Mouse (Mus musculus): Measurements from ENCODE around the gene Lair1.
"Not testable (repeated sequence)": the region's sequence is repeated elsewhere in the genome, so short reads cannot be mapped to it uniquely, and the experiment has no call there.

- not testable (repeated sequence) for TF ChIP-seq CTCF (conservative IDR thresholded peaks at IDR 0.05; ENCODE audit: low read length); NANOG (IDR thresholded peaks at IDR 0.05; ENCODE audit: borderline replicate concordance, low read length); POU5F1 (IDR thresholded peaks at IDR 0.05; ENCODE audit: borderline replicate concordance, low read length)
Observed at GRCm38 (mm10) chr7:4060602-4061188, 2.3 kb downstream of the Lair1 start.

Measured in E14TG2a.4 (cell line).